Mouse (Mus musculus): ENCODE results near the gene Psma2.

Gene Psma2

GRCm38 (mm10) chr13:14612926-14613529 is at the start of gene Psma2, which contains the start of gene Mrpl32:
TSS of gene Psma2 (plus strand) at chr13:14613240.
TSS of gene Mrpl32 (minus strand) at chr13:14613165.
- peak; percentile 98 to 99 for DNase-seq (ENCODE audit: low spot score in 2 of 2)

- DNase-seq (ENCODE audit: low spot score in 2 of 2): no peak
These were observed 38.9 kb upstream of the Psma2 start for GRCm38 (mm10) chr13:14574128-14574527.

- no peak for DNase-seq (ENCODE audit: low spot score in 2 of 2)
These were observed 32.6 kb upstream of the Psma2 start for GRCm38 (mm10) chr13:14580392-14580791.

- DNase-seq (ENCODE audit: low spot score in 2 of 2): no peak
These were observed 10.3 kb upstream of the Psma2 start for GRCm38 (mm10) chr13:14602744-14603143.

- no peak for DNase-seq (ENCODE audit: low spot score in 2 of 2)
These were observed 5.4 kb upstream of the Psma2 start for GRCm38 (mm10) chr13:14607616-14608015.

DNA sequence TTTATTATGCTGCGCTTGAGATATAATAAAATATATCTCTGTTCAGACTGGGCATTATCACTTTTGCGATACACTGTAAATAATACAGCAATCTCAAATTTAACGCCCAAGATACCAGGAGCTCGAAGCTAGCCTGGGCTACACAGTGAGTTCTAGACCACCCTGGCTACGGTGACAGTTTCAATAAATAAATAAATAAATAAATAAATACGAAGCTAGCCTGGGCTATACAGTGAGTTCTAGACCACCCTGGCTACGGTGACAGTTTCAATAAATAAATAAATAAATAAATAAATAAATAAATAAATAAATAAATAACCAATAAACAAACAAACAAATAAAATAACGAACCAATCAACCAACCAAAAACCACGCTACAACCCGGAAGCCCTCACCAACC is 577 bp upstream of the Psma2 start:
- no peak for DNase-seq (ENCODE audit: low spot score in 2 of 2)

GRCm38 (mm10) chr13:14613553-14613952 is 513 bp downstream of the Psma2 start:
- no peak for DNase-seq (ENCODE audit: low spot score in 2 of 2)

GRCm38 (mm10) chr13:14618724-14619123 is 5.7 kb downstream of the Psma2 start:
- DNase-seq (ENCODE audit: low spot score in 2 of 2): peak in 1 of 2 experiments; percentile 70

GRCm38 (mm10) chr13:14629726-14630641 is 16.9 kb downstream of the Psma2 start, which contains the start of gene AW209491:
TSS of gene AW209491 (plus strand) at chr13:14630154.
- peak; percentile 88 to 97 for DNase-seq (ENCODE audit: low spot score in 2 of 2)

DNA sequence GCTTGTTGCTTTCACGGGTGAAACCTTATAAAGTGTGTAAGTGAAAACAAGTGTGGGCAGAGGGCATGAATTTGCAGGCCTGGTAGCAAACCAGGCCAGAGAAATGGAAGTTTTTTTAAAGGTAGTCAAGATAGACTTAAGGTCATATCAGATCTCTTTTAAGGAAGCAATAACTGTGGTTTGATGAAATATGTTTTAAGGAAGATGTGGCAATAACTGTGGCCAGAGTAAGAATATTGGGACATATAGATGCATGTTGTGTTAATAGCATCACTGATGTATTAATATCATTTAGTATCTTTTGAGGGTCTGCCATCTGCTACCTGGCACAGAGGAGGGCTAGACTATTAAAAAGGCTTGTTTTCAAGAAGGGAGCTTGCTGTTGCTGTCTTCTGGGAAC is 27.0 kb downstream of the Psma2 start:
- no peak for DNase-seq (ENCODE audit: low spot score in 2 of 2)

- DNase-seq (ENCODE audit: low spot score in 2 of 2): no peak
These were observed 36.3 kb downstream of the Psma2 start for GRCm38 (mm10) chr13:14649301-14649700.

- DNase-seq (ENCODE audit: low spot score in 2 of 2): no peak
These were observed 54.1 kb downstream of the Psma2 start for GRCm38 (mm10) chr13:14667107-14667506.

- peak in 1 of 2 experiments; percentile 52 for DNase-seq (ENCODE audit: low spot score in 2 of 2)
These were observed 57.3 kb downstream of the Psma2 start for GRCm38 (mm10) chr13:14670342-14670741.

DNA sequence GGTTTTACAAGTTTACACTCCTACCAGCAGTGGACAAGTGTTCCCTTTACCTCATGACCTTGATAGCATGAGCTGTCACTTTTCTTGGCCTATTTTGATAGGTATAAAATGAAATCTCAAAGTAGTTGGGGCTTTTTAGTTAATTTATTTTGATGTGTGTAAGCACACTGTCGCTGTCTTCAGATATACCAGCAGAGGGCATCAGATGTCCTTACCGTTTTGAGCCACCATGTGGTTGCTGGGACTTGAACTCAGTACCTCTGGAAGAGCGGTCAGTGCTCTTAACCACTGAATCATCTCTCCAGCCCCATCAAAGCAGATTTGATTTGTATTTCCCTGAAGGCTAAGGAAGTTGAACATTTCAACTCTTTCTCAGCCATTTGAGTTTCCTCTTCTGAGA is 75.9 kb downstream of the Psma2 start:
- no peak for DNase-seq (ENCODE audit: low spot score in 2 of 2)

GRCm38 (mm10) chr13:14716801-14717200 is 103.8 kb downstream of the Psma2 start:
- no peak for DNase-seq (ENCODE audit: low spot score in 2 of 2)

- no peak for DNase-seq (ENCODE audit: low spot score in 2 of 2)
These were observed 104.7 kb downstream of the Psma2 start for GRCm38 (mm10) chr13:14717755-14718154.

Measured in left cerebral cortex, adult 9 months (tissue).